Mouse (Mus musculus): ENCODE data around the gene Epb41l4b.
A peak's percentile ranks its signal among the peaks of the same experiment; 100 is the strongest.

- TF ChIP-seq CTCF (IDR thresholded peaks at IDR 0.05; ENCODE audit: low read depth, low read length) (peak; percentile 61), POLR2A (IDR thresholded peaks at IDR 0.05; ENCODE audit: borderline replicate concordance, low read depth, low read length) (no peak)
These were observed at the start of gene Epb41l4b for GRCm38 (mm10) chr4:57143026-57143937.

Data from bone marrow macrophage, adult 2 months (primary cell).